Mouse (Mus musculus) intestine, postnatal 0 days (tissue): Measurements from ENCODE around the gene Gna15. TPM values are rescaled to one million over a fixed set of nuclear protein-coding genes. Genes with fewer than 3 reads are reported as not detected.

ENCODE experiments used
- ATAC-seq: fragments of 200-750 bp; cut with Nextera tagmentation; 2 replicates; pipeline ENCODE4 v1.8.0; 2017; ENCODE audit warnings: mild to moderate bottlenecking, moderate TSS enrichment, moderate library complexity
- H3K27ac ChIP-seq: fragments of 300-500 bp; sonication (generic); 2 replicates; pipeline ENCODE4 v1.5.1; 2014; ENCODE audit warnings: mild to moderate bottlenecking, low read depth, low read length, moderate library complexity
- H3K27me3 ChIP-seq: fragments of 300-500 bp; sonication (generic); replicated peaks from 2 replicates; pipeline ENCODE4 v1.6.1; 2014; ENCODE audit warnings: low read length, mixed read lengths; ENCODE audit not compliant: control insufficient read depth, insufficient read depth
- H3K36me3 ChIP-seq: fragments of 300-500 bp; sonication (generic); 2 replicates; pipeline ENCODE4 v1.6.1; 2014; ENCODE audit warnings: mild to moderate bottlenecking, moderate library complexity; ENCODE audit not compliant: control insufficient read depth, insufficient read depth
- H3K4me1 ChIP-seq: fragments of 300-500 bp; sonication (generic); replicated peaks from 2 replicates; pipeline ENCODE4 v1.6.1; 2014; ENCODE audit warnings: antibody characterized with exemption, low read length, mixed read lengths; ENCODE audit not compliant: control insufficient read depth, insufficient read depth
- H3K4me2 ChIP-seq: fragments of 300-500 bp; sonication (generic); replicated peaks from 2 replicates; pipeline ENCODE4 v1.6.1; 2014; ENCODE audit warnings: low read depth, mild to moderate bottlenecking, moderate library complexity
- H3K4me3 ChIP-seq: fragments of 300-500 bp; sonication (generic); 2 replicates; pipeline ENCODE4 v1.5.1; 2014; ENCODE audit warnings: low read depth, low read length
- H3K9ac ChIP-seq: fragments of 300-500 bp; sonication (generic); 2 replicates; pipeline ENCODE4 v1.6.1; 2014; ENCODE audit warnings: mild to moderate bottlenecking, low read depth, low read length
- H3K9me3 ChIP-seq: fragments of 300-500 bp; sonication (generic); 2 replicates; pipeline ENCODE4 v1.6.1; 2016; ENCODE audit warnings: mixed run types; ENCODE audit not compliant: control insufficient read depth
- CTCF ChIP-seq: sonication (generic); IDR thresholded peaks from 2 replicates; pipeline ENCODE4 v1.5.1; 2016; ENCODE audit warnings: low read depth, mild to moderate bottlenecking, control low read depth, antibody characterized with exemption, moderate library complexity
- WGBS: fragments of 180-500 bp; shearing (Covaris S2); extraction: QIAGEN DNeasy Blood & Tissue Kit; methylation state at CpG from one replicate; pipeline ENCODE4 v1.1.7; 2014; 5-methylcytosine and 5-hydroxymethylcytosine counted together
- polyA plus RNA-seq: library from polyadenylated mRNA; unstranded; fragments of >200 nt; fragmentation: Nextera tagmentation; extraction: Ambion mirVana; gene quantifications from 2 replicates; pipeline ENCODE4 v1.2.1, GENCODE M21; 2015

The Gna15 gene
- polyA plus RNA-seq, 1 experiment from 2014 or later, result 0.64 TPM

- Histone ChIP-seq H3K27ac (no peak overlapping the region), H3K4me1 (no peaks in the 10 kb centered on the region), H3K9ac (no peak overlapping the region), H3K4me3 (no peak overlapping the region), H3K36me3 (no peaks in the 10 kb centered on the region), H3K27me3 (no peaks in the 10 kb centered on the region), H3K4me2 (no peak overlapping the region), H3K9me3 (no peaks in the 10 kb centered on the region)
- WGBS, result 61% methylated on average over 6 of the region's 6 CpGs
- no peak for ATAC-seq
- TF ChIP-seq CTCF, result no peak
These were observed 4.6 kb downstream of the Gna15 start for GRCm38 (mm10) chr10:81519227-81519977.

DNA sequence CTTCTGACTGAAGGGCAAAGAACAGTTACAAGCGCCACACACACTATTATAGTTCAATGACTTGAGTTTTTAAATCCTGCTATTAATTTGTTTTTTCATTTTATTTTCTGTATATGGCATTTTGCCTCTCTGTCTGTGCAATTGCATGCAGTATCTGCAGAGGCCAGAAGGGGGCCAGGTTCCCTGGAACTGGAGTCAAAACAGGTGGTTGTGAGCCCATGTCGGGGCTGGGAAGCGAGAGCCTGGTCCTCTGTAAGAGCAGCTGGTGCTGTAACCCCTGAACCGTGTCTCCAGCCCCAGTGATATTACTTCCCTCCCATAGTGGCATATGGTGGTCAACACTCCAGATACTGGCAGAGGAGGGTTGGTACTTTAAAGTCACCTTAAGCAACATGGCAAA, 5.5 kb downstream of the Gna15 start:
- Histone ChIP-seq H3K9ac (no peak overlapping the region), H3K27me3 (no peaks in the 10 kb centered on the region), H3K4me1 (no peaks in the 10 kb centered on the region), H3K27ac (no peak overlapping the region), H3K36me3 (no peaks in the 10 kb centered on the region), H3K4me3 (no peak overlapping the region), H3K4me2 (no peak overlapping the region), H3K9me3 (no peaks in the 10 kb centered on the region)
- WGBS, result 16% methylated on average over 4 of the region's 4 CpGs
- peak; percentile 82 for TF ChIP-seq CTCF
- 0 out of 2 replicates have a peak, but pooled peaks have one; percentile 17 for ATAC-seq

DNA sequence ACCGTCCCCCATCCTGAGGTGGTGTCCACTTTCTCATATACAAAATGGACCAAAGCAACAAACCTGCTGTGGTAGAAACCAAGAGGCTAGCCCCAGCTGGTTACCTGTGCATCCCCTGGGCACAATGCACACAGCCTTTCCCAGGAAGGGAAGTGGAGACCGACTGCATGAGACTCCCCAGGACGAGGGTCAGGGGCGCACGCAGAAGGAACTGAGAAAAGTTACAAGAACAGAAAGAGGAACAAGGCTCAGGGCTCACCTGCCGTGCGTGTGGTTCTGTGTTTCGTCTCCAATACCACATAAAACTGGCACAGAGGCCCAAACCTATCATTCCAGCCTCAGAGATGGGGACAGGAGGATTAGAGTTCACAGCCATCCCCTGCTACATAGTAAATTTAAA, 6.8 kb downstream of the Gna15 start:
- 81% methylated on average over 8 of the region's 8 CpGs for WGBS
- ATAC-seq, result no peak
- no peak for TF ChIP-seq CTCF

DNA sequence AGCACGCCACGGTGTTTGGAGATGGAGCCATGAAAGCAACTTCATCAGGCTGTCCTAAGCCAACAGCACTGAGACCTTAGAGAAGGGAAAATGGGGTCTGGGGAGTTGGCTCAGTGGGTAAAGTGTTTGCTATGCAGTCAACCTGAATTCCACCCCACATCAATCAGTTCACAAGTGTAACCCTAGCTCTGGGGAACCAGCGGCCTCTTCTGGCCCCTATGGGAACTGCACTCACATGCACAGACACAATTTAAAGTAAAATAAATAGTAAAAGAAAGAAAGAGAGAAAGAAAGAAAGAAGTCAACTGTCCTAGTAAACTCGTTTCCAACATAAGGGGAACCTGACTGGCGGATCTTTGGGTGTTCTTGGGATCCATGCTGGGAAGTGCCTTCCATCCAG, 10.2 kb downstream of the Gna15 start:
- no peak overlapping the region for H3K9ac ChIP-seq
- no peaks in the 10 kb centered on the region for H3K27me3 ChIP-seq
- ATAC-seq, result no peak
- peak; percentile 24; the same call in 1 of the 2 replicates for TF ChIP-seq CTCF
- H3K27ac ChIP-seq, result no peak overlapping the region
- H3K4me3 ChIP-seq, result no peak overlapping the region
- no peaks in the 10 kb centered on the region for H3K9me3 ChIP-seq
- H3K4me1 ChIP-seq, result no peaks in the 10 kb centered on the region
- no peaks in the 10 kb centered on the region for H3K36me3 ChIP-seq
- 79% methylated on average over 5 of the region's 5 CpGs for WGBS
- no peak overlapping the region for H3K4me2 ChIP-seq

More for the DNA sequence above, 6.8 kb downstream of the Gna15 start:
- Histone ChIP-seq H3K4me2 (no peak overlapping the region), H3K27me3 (no peaks in the 10 kb centered on the region), H3K4me1 (no peaks in the 10 kb centered on the region), H3K9me3 (no peaks in the 10 kb centered on the region), H3K27ac (no peak overlapping the region), H3K4me3 (no peak overlapping the region), H3K9ac (no peak overlapping the region), H3K36me3 (no peaks in the 10 kb centered on the region)

- Histone ChIP-seq H3K9me3 (no peaks in the 10 kb centered on the region), H3K4me3 (no peak overlapping the region), H3K27me3 (no peaks in the 10 kb centered on the region), H3K27ac (no peak overlapping the region), H3K9ac (no peak overlapping the region), H3K36me3 (no peaks in the 10 kb centered on the region), H3K4me2 (no peak overlapping the region), H3K4me1 (no peaks in the 10 kb centered on the region)
- TF ChIP-seq CTCF, result no peak
- WGBS, result 63% methylated on average over 14 of the region's 14 CpGs
- ATAC-seq, result no peak
These were observed 13.7 kb downstream of the Gna15 start for GRCm38 (mm10) chr10:81510246-81510810.

DNA sequence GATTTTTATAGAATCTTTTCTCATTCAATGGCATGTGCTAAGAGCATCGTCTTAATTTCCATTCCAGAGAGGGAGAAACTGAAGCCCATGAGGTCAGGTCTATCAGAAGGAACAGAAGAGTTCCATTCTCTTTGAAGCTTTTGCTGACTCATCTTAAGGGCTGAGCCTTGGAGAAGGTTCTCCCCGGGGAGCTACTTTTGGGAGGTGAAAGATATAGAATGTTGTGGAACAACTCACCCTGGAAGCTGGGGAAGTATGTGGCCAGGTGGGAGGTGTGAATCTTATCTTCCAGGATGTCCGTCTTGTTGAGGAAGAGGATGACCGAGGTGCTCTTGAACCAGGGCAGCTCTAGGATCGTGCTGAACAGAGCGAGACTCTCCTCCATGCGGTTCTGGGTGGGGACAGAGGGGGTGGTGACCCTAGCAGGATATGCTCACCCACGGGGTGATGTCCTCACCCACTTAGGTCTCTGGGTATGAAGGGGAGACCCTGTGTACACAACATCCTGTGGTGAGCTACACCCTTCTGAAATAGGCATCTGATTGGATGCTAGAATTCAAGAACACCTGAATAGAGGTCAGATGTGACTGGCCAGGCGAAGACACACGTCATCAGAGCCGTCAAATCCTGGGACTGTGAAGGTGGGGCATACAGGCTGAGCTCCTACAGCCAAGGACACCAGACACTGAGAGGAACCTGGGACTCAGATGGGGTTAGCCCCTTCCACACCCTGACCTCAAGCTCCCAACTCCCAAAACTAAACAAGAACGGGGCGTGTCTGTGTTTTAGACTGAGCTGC, 16.1 kb downstream of the Gna15 start:
- Histone ChIP-seq H3K4me1 (no peaks in the 10 kb centered on the region), H3K27me3 (0 out of 2 replicates have a peak, but pooled peaks cover 9% of the 10 kb centered on the region), H3K9me3 (no peaks in the 10 kb centered on the region), H3K4me2 (no peak overlapping the region), H3K4me3 (no peak overlapping the region), H3K27ac (no peak overlapping the region), H3K36me3 (no peaks in the 10 kb centered on the region), H3K9ac (no peak overlapping the region)
- 62% methylated on average over 13 of the region's 13 CpGs for WGBS
- TF ChIP-seq CTCF, result no peak
- no peak for ATAC-seq
